Mouse (Mus musculus): ENCODE results near the gene Crat.

The Crat gene

GRCm38 (mm10) chr2:30365281-30366069 is 50.1 kb downstream of the Crat start:
- no peak for DNase-seq

GRCm38 (mm10) chr2:30363773-30364650 is 51.6 kb downstream of the Crat start, which contains the start of gene Miga2:
Miga2 (plus strand) TSS chr2:30364233.
- DNase-seq = peak; percentile 97

- DNase-seq = no peak
Observed at GRCm38 (mm10) chr2:30362865-30363264, 52.7 kb downstream of the Crat start.

- DNase-seq = no peak
Observed at GRCm38 (mm10) chr2:30360626-30361025, 55.0 kb downstream of the Crat start.

GRCm38 (mm10) chr2:30358533-30359531 is 56.8 kb downstream of the Crat start, which contains the start of gene Sh3glb2:
Sh3glb2 (minus strand) TSS chr2:30359337.
- peak; percentile 89 for DNase-seq

- DNase-seq = no peak
Observed at GRCm38 (mm10) chr2:30357552-30358510, 57.8 kb downstream of the Crat start.

GRCm38 (mm10) chr2:30356906-30357305 is 58.7 kb downstream of the Crat start:
- DNase-seq = no peak

- no peak for DNase-seq
Observed at GRCm38 (mm10) chr2:30356266-30356665, 59.3 kb downstream of the Crat start.

GRCm38 (mm10) chr2:30355861-30356260 is 59.8 kb downstream of the Crat start:
- DNase-seq = no peak

GRCm38 (mm10) chr2:30351149-30351548 is 64.5 kb downstream of the Crat start:
- no peak for DNase-seq
